Mouse (Mus musculus) heart, postnatal 0 days (tissue): ENCODE results near the gene Mettl2.

Experiments used
- CTCF ChIP-seq: IDR thresholded peaks from 2 replicates; pipeline ENCODE4 v1.5.1; 2016; ENCODE audit warnings: antibody characterized with exemption, control low read depth, low read depth
- EP300 ChIP-seq: IDR thresholded peaks from 2 replicates; pipeline ENCODE4 v1.6.1; 2016; ENCODE audit warnings: antibody characterized with exemption, low read depth

DNA sequence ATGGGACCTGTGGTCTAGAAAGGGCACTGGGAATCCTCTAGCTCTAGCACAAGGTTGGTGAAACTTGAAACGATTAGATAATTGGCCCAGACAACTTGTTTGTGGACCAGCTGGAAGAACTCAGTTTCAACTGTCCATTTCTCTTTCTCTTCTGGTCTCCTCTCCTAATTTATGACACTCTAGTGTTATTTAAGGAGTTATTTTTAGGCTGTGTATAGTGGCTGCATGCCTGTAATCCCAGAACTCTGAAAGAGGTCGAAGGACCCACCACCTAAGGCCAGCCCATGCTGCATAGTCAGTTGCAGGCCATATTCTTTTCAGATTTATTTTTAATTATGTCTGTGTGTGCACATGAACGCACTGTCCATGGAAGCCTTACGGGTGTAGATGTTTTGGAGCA lies 53.3 kb downstream of the Mettl2 start:
- TF ChIP-seq CTCF (no peak), EP300 (no peak)
